Mouse (Mus musculus) liver, embryonic 14.5 days (tissue): ENCODE measurements at regions not wholly inside any gene's neighbourhood (a gene's known extent, or its start where the extent isn't known, plus 50 kb on each side); places are given as distances from the start of the nearest gene placed in this dataset.

Experiments used
- CTCF ChIP-seq: IDR thresholded peaks from 2 replicates; pipeline ENCODE4 v1.5.1; 2016; ENCODE audit warnings: antibody characterized with exemption, low read depth, control low read depth
- EP300 ChIP-seq: IDR thresholded peaks from 2 replicates; pipeline ENCODE4 v1.6.1; 2016; ENCODE audit warnings: antibody characterized with exemption, low read depth

DNA sequence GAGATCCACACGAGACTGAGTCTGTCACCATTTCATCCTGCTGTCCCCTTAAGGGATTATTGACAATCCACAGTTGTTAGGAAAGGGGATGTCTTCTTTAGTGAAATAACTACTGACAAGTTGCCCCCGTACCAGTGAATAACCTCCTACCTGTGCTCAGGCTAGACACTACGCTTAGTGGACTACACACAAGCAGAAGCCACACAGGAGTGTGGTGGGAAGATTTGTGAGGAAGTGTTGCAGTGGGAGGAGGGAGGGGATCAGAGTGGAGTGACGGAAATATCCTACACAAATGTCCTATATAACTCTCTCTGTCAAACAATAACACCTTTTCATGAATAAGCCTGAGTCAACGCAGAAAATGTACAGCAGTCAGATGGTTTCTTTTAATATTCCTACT lies 142.7 kb downstream of the Erv3 start:
- TF ChIP-seq CTCF (no peak), EP300 (no peak)
